Mouse (Mus musculus): ENCODE measurements at regions not wholly inside any gene's neighbourhood (a gene's known extent, or its start where the extent isn't known, plus 50 kb on each side); places are given as distances from the start of the nearest gene placed in this dataset.

GRCm38 (mm10) chr14:36624134-36624533 lies 344.4 kb downstream of the Ccser2 start:
- no peak for DNase-seq (ENCODE audit: low spot score)

DNA sequence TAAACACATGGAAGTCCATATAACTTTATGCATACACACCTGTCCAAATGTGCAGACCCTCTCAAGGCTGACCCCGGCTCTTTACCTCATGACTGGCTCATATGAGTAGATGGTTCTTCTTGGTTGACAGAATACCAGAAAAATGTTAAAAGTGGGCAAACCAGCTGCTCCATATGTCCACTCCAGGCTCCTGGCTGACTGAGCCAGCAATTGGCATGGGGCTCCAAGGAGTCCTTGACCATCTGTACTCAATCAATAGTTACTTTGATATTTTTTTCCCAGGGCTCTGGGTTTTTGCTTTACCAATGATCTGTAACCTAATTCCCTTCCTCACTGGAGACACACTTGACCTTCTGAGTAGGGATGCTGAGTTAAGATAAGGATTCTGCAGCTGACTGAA lies 345.5 kb downstream of the Ccser2 start:
- DNase-seq (ENCODE audit: low spot score), result no peak

- no peak for DNase-seq (ENCODE audit: low spot score)
Observed at GRCm38 (mm10) chr14:36618459-36619085, 350.0 kb downstream of the Ccser2 start.

DNA sequence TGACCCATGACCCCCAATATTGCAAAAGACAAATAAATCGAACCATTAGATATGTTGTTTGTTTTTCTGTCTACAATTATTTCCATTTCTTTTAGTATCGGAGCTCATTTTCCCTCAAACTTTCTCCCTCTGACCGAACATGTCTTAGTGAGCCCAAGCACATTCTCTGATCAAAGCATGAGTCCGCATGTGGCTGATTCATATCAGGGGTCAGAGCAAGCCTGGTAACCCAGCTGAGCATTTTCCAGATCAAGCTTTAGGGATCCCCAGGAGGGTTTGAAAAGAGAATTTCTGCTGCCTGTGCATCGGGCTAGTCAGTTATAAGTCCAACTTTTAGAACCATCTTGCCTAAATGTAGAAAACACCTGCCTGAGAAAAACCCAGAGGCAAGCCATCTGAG lies 350.6 kb downstream of the Ccser2 start:
- no peak for DNase-seq (ENCODE audit: low spot score)

- no peak for DNase-seq (ENCODE audit: low spot score)
Observed at GRCm38 (mm10) chr14:36614926-36615325, 353.7 kb downstream of the Ccser2 start.

- no peak for DNase-seq (ENCODE audit: low spot score)
Observed at GRCm38 (mm10) chr14:36612860-36613259, 355.7 kb downstream of the Ccser2 start.

DNA sequence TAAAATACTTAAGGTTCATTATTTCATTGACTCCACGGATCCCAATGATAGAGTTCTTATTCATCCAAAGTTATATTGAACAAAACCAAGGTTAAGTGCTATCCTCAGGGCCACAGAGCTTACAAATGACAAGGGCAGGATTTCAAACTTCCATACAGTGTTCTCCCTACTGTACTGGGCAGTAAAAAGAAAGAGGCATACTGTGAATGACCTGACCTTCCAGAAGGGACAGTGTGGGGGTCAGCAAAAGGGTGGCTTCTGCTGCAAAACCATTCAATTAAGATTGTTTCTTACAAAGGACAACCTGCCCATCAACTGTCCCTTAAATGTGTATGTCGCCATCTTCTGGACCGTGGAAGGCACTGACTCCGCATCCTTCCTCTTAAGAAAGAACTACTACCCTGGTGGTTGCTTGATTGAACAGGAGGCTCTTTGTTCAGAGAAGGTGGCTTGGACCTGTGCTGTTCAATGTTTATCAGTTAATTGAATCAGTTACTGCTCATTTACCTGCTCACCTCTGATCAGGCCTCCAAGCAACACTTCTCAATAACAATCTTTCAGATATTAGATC lies 384.4 kb downstream of the Ccser2 start:
- no peak for DNase-seq (ENCODE audit: low spot score)

GRCm38 (mm10) chr14:36583338-36584064 lies 385.1 kb downstream of the Ccser2 start:
- DNase-seq (ENCODE audit: low spot score), result no peak

- no peak for DNase-seq (ENCODE audit: low spot score)
Observed at GRCm38 (mm10) chr14:36563229-36563865, 405.2 kb downstream of the Ccser2 start.

DNA sequence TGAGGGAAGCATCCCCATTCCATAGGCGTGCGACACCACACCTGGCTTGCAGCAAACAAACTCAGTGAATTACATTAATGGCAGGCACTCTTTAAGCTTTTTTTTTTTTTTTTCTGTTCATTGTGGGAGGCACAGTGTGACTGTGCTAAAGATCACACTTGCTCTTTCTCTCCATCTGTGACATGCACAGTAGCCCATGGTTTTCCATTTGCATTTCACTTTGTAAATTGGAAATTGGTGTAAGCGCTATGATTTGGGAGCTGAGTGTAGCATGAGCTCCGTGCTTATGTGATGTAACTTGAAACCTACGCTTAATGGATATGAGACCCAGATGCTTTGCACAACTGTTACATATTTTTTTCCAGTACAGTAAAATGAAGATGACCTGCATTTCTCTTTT lies 431.2 kb downstream of the Ccser2 start:
- no peak for DNase-seq (ENCODE audit: low spot score)

DNA sequence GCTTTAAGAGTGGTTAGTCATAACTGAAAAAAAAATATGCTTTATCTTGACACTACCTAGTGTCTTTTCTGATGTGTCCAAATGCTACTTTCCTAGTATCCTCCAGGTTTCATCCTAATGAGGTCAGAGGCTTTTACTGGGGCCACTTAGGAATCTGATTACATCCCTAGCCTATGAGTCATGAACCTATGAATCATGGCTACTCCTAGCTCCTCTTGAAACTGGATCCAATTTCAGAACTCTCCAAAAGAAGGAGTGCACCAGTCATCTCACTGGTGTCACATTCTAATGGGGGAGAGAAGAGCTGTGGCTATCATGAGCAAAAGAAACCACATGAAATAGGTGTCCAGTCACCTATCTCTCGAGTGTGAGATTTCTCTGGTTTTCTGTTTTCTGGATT lies 432.6 kb downstream of the 4930474N05Rik start:
- no peak for DNase-seq (ENCODE audit: low spot score)

DNA sequence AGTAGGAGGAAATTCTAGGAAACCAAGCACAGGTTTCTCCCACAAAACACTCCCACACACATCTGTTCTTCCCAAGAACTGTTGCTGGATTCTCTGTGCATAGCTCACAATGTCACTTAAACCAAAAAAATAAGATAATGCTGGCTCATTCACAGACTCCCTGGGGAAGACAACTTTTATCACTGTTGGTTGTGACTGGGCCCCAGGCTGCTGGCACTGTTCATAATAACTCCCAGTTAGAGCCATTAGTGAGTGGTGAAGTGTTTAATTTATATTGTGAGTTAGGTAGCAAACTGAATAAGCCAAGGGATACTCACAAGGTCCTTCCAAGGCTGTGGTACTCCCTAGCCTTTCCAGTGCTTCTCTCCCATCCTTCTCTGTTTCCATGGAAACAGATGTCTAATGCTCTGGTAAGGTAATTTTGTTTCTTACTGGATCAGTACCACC lies 430.9 kb downstream of the 4930474N05Rik start:
- DNase-seq (ENCODE audit: low spot score), result no peak

GRCm38 (mm10) chr14:36502076-36502994 lies 407.6 kb downstream of the 4930474N05Rik start:
- DNase-seq (ENCODE audit: low spot score), result no peak

DNA sequence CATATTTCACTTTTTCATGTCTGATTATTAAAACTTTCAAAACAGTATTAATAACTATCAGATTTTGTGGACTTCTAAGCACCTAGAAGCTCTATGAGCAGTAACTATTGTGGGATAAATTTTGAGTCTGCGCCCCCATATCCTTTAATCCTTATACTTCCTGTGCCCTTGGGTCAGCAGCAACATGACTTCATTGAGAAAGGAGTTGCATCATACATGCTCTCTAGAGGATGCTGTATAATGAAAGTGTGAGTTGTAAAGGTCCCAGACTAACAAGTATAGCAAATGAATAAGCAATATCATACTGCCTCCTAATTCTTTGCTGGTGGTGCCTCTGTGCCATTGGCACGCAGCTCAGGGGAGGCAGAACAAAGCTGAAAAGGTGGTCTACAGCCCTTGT lies 404.6 kb downstream of the 4930474N05Rik start:
- DNase-seq (ENCODE audit: low spot score), result no peak

- no peak for DNase-seq (ENCODE audit: low spot score)
Observed at GRCm38 (mm10) chr14:36485499-36485898, 390.8 kb downstream of the 4930474N05Rik start.

DNA sequence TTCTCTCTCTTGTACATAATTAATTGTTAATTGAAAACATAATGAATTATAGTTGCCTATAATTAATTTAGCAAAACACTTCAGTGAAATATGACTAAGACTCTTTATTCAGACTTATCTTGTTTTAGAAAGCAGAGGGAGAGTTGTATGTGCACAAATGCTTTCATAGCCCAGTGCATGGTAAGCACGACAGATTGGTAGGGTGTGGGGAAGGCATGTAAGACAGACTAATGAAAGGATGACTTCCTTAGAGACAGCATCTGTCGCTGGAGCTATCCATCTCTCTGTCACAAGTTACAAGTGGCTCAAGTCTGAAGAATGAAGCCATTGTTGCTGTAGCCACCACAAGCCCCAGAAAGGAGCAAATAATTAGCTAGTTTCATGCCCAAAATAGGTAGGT lies 376.9 kb downstream of the 4930474N05Rik start:
- no peak for DNase-seq (ENCODE audit: low spot score)

- no peak for DNase-seq (ENCODE audit: low spot score)
Observed at GRCm38 (mm10) chr14:36470362-36470761, 375.6 kb downstream of the 4930474N05Rik start.

- DNase-seq (ENCODE audit: low spot score), result no peak
Observed at GRCm38 (mm10) chr14:36453049-36453448, 358.3 kb downstream of the 4930474N05Rik start.

GRCm38 (mm10) chr14:36450126-36450525 lies 355.4 kb downstream of the 4930474N05Rik start:
- no peak for DNase-seq (ENCODE audit: low spot score)

- DNase-seq (ENCODE audit: low spot score), result no peak
Observed at GRCm38 (mm10) chr14:36414656-36415273, 320.0 kb downstream of the 4930474N05Rik start.

- no peak for DNase-seq (ENCODE audit: low spot score)
Observed at GRCm38 (mm10) chr14:36414180-36414579, 319.5 kb downstream of the 4930474N05Rik start.
